Comparison of ENCODE assay signal across 16 mouse cellular contexts in genomic region chr12:100568831-100569230, GRCm38 (mm10). TPM values are rescaled to one million over a fixed set of nuclear protein-coding genes. Genes with fewer than 3 reads are reported as not detected.
DNase-seq lines count a peak whose midpoint lies in the region; ATAC-seq and TF ChIP-seq lines count a peak whose summit lies in the region.
"Had no signal": no experiment of that assay in that cellular context is flagged by ENCODE, and none has a peak within 500 bp of the region (broad histone marks: within the 10 kb centered on the region; RNA-seq: fewer than 3 reads in every experiment).

No protein-coding gene starts in this region.

- intact Hi-C loops in left cerebral cortex, postnatal 36 days (cut with DNase I), result no loop called here
- intact Hi-C loops in heart, postnatal 25 days (cut with DNase I), result no loop called here

- ATAC-seq in frontal cortex, adult (ENCODE audit: low TSS enrichment), result peak; percentile 85
- ATAC-seq: liver, postnatal 0 days had no signal

- TF ChIP-seq POLR2A in brain, embryonic 14.5 days (IDR thresholded peaks at IDR 0.05; ENCODE audit: borderline replicate concordance, extremely low read depth, insufficient read depth, insufficient read length, poor library complexity, severe bottlenecking), result no peak

- DNase-seq in frontal cortex, postnatal 25 days (ENCODE audit: low spot score in 2 of 2), result no peak
- peak; percentile 7 for DNase-seq in brain, embryonic 14.5 days (ENCODE audit: low read depth)
- peak; percentile 61 for DNase-seq in layer of hippocampus, adult 9-10 months (ENCODE audit: low spot score)
- peak; percentile 57 to 64 for DNase-seq in left cerebral cortex, postnatal 36 days (ENCODE audit: low spot score in 2 of 2)
- no peak for DNase-seq in cerebellum, adult 18-20 months
- no peak for DNase-seq in heart, postnatal 25 days (ENCODE audit: low spot score)
- DNase-seq: adrenal gland, postnatal 14 days; B cell, adult 2 months; cerebellum, adult 8-10 months; heart, adult 2 months; kidney, adult 9 months; liver; liver, postnatal 0 days; lung, postnatal 36 days; thymus, adult 2 months had no signal

- no peak for TF ChIP-seq CTCF in brain, embryonic 14.5 days (IDR thresholded peaks at IDR 0.05; ENCODE audit: borderline replicate concordance, extremely low read depth, insufficient read depth, insufficient read length)

RNA-seq across cellular contexts. Expression of gene Ttc7b, which starts 48.2 kb away (rescaled TPM):
- 41.6 and 44.5 TPM in 2 replicates for polyA plus RNA-seq in brain, embryonic 14.5 days (2012; rRNA removed)
- total RNA-seq in left cerebral cortex, postnatal 36 days (2021), result 100 to 1,000 TPM; 229 to 246 TPM
- 10 to 100 TPM; 78.9 to 81.0 TPM for total RNA-seq in heart, postnatal 25 days (2021)

Comparison
In these comparisons a context has a peak if more than half of its experiments do, and no peak if none do; other contexts are left out.
1. DNase-seq: peak in brain, embryonic 14.5 days (single experiment), layer of hippocampus, adult 9-10 months (single experiment) and left cerebral cortex, postnatal 36 days (2 of 2); none in frontal cortex, postnatal 25 days (0 of 2), cerebellum, adult 18-20 months (0 of 2) and heart, postnatal 25 days (single experiment).